Mouse (Mus musculus) heart, embryonic 14.5 days (tissue): Measurements from ENCODE around the gene Exoc3l2. TPM values are rescaled to one million over a fixed set of nuclear protein-coding genes. Genes with fewer than 3 reads are reported as not detected.

Source experiments
- ATAC-seq: fragments of 200-750 bp; cut with Nextera tagmentation; 2 replicates; pipeline ENCODE4 v1.8.0; 2017; ENCODE audit warnings: low read depth, moderate TSS enrichment; ENCODE audit not compliant: insufficient number of reproducible peaks, insufficient read depth, low FRiP score
- H3K27ac ChIP-seq, 2 experiments: fragments of 200-500 bp in 1 of 2; fragments of 300-500 bp in 1 of 2; sonication (generic) in 1 of 2; replicated peaks in 1 of 2; 2 replicates each; pipeline ENCODE4 v1.5.1; 2012 to 2014; ENCODE audit warnings: low read depth in 2 of 2, low read length in 2 of 2, control low read depth in 1 of 2, mild to moderate bottlenecking in 1 of 2, mixed read lengths in 1 of 2; ENCODE audit not compliant: control insufficient read depth in 1 of 2, insufficient read depth in 1 of 2
- H3K27me3 ChIP-seq: fragments of 300-500 bp; sonication (generic); 2 replicates; pipeline ENCODE4 v1.6.1; 2014; ENCODE audit warnings: mild to moderate bottlenecking, low read length, control low read depth; ENCODE audit not compliant: control insufficient read depth, insufficient read depth
- H3K36me3 ChIP-seq: fragments of 300-500 bp; sonication (generic); 2 replicates; pipeline ENCODE4 v1.6.1; 2014; ENCODE audit warnings: mild to moderate bottlenecking, control low read depth, low read length, mixed read lengths; ENCODE audit not compliant: control insufficient read depth, insufficient read depth
- H3K4me1 ChIP-seq, 2 experiments: fragments of 200-500 bp in 1 of 2; fragments of 300-500 bp in 1 of 2; sonication (generic) in 1 of 2; 2 replicates each; pipeline ENCODE4 v1.6.1; 2012 to 2014; ENCODE audit warnings: low read length in 2 of 2, control low read depth in 1 of 2, mixed read lengths in 1 of 2; ENCODE audit not compliant: control insufficient read depth in 2 of 2, insufficient read depth in 2 of 2
- H3K4me2 ChIP-seq: fragments of 300-500 bp; sonication (generic); 2 replicates; pipeline ENCODE4 v1.6.1; 2014; ENCODE audit warnings: mild to moderate bottlenecking, low read length
- H3K4me3 ChIP-seq, 2 experiments: fragments of 200-500 bp in 1 of 2; fragments of 300-500 bp in 1 of 2; sonication (generic) in 1 of 2; 2 replicates each; pipeline ENCODE4 v1.5.1; 2012 to 2014; ENCODE audit warnings: low read length in 2 of 2, mild to moderate bottlenecking in 2 of 2, control low read depth in 1 of 2, low read depth in 1 of 2, moderate library complexity in 1 of 2; ENCODE audit not compliant: control insufficient read depth in 1 of 2, insufficient read depth in 1 of 2
- H3K9ac ChIP-seq: fragments of 300-500 bp; sonication (generic); 2 replicates; pipeline ENCODE4 v1.6.1; 2014; ENCODE audit warnings: mild to moderate bottlenecking, low read length
- H3K9me3 ChIP-seq: fragments of 300-500 bp; sonication (generic); 2 replicates; pipeline ENCODE4 v1.6.1; 2016; ENCODE audit warnings: low read length, control low read depth; ENCODE audit not compliant: control insufficient read depth
- WGBS: fragments of 180-500 bp; shearing (Covaris S2); extraction: QIAGEN DNeasy Blood & Tissue Kit; methylation state at CpG from one replicate; pipeline ENCODE4 v1.1.7; 2014; 5-methylcytosine and 5-hydroxymethylcytosine counted together
- polyA plus RNA-seq: library from polyadenylated mRNA; unstranded; fragments of >200 nt; fragmentation: Nextera tagmentation; extraction: Ambion mirVana; gene quantifications from 2 replicates; pipeline ENCODE4 v1.2.1, GENCODE M21; 2014

The Exoc3l2 gene
- polyA plus RNA-seq, 1 experiment from 2014 or later = 1.8 TPM

DNA sequence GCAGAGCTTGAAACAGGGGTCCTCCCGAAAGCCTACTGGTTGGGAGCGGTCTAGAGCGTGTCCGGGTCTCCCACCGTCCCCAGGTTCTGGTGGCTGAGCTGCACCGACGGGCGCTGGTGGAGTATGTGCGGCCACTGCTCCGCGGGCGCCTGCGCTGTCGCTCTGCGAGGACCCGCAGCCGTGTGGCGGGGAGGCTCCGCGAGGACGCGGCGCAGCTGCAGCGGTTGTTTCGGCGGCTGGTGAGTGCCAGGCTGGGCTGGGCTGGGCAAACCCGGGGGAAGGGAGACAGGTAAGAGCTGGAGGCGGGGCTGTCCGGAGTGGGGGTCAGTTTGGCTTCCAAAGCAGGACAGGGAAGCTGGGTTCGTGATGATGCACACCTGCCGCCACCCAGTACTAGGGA lies 26.4 kb downstream of the Exoc3l2 start:
- Histone ChIP-seq H3K27ac (no peak overlapping the region), H3K4me1 (peaks cover 3 to 7% of the 10 kb centered on the region in 2 experiments; a peak in 2 of 4 replicates), H3K9ac (peak overlapping the region; percentile 45; the same call in 1 of the 2 replicates), H3K9me3 (no peaks in the 10 kb centered on the region), H3K4me3 (peak overlapping the region; percentile 13 to 14; a peak in 2 of 4 replicates), H3K4me2 (peak overlapping the region; percentile 44), H3K27me3 (peaks cover 44% of the 10 kb centered on the region), H3K36me3 (no peaks in the 10 kb centered on the region)
- WGBS = 20% methylated on average over 28 of the region's 31 CpGs
- no peak for ATAC-seq

DNA sequence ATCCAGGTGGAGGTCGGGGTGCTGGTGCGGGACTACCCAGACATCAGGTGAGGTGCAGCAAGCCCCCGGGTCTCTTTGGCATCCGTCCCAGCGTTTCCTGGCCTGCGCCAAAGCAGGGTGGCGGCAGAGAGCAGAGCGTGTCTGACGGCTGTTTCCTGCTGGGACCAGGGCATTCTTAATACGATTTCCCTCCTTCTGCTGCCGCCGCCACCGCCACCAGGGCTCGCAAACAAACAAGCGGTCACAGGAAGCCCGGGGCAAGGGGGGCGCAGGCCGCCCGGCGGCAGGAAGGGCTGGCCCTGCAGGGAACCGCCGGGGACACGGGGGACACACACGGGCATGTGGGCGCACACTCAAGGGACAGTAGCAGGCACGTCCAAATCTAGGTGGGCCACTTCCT lies 28.6 kb downstream of the Exoc3l2 start:
- Histone ChIP-seq H3K27ac (no peak overlapping the region; a peak in 1 of 4 replicates), H3K36me3 (no peaks in the 10 kb centered on the region), H3K9ac (peak overlapping the region; percentile 51; the same call in 1 of the 2 replicates), H3K4me1 (peaks cover 3 to 7% of the 10 kb centered on the region in 2 experiments; a peak in 2 of 4 replicates), H3K27me3 (peaks cover 44% of the 10 kb centered on the region), H3K4me2 (peak overlapping the region; percentile 60), H3K4me3 (peak overlapping the region; percentile 14 to 16; a peak in 2 of 4 replicates), H3K9me3 (no peaks in the 10 kb centered on the region)
- whole genome bisulfite sequencing = 2% methylated on average over 26 of the region's 26 CpGs
- no peak for ATAC-seq

DNA sequence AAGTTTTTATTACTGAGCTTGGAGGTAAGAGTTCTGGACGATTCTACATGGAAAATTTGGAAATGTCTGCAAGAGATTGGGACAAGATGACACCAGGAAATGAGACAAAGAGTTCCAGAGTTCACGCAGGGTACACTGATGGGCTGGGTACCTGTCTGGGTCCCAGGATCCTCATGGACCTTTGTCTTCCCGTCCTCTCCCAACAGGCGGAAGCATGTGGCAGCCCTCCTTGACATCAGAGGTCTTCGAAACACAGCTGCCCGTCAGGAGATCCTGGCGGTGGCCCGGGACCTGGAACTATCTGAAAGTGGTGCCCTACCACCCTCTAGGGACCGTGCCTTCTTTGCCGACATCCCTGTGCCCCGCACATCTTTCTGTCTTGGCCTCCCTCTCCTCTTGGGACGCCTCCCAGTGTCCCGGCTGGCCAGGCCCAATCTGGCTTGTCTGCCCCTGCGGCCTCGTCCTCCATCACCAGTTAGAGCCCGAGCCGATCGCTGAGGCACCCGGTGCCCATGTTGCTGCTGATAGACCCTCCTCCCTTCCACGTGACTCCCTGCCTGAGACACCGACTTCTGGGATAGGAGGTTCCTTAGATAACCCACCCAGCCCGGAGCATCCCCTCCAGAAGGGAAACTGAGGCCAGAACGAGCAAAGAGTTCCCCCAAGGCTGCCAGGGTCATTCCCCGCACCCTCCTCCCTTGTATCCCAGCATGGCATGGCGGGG lies 31.8 kb downstream of the Exoc3l2 start:
- Histone ChIP-seq H3K27ac (no peak overlapping the region), H3K27me3 (peaks cover 17% of the 10 kb centered on the region), H3K36me3 (no peaks in the 10 kb centered on the region), H3K4me1 (peaks cover 3% of the 10 kb centered on the region in 2 experiments; a peak in 1 of 4 replicates), H3K4me2 (no peak overlapping the region), H3K9me3 (no peaks in the 10 kb centered on the region), H3K9ac (no peak overlapping the region), H3K4me3 (no peak overlapping the region)
- 77% methylated on average over 25 of the region's 25 CpGs for WGBS
- ATAC-seq = no peak

DNA sequence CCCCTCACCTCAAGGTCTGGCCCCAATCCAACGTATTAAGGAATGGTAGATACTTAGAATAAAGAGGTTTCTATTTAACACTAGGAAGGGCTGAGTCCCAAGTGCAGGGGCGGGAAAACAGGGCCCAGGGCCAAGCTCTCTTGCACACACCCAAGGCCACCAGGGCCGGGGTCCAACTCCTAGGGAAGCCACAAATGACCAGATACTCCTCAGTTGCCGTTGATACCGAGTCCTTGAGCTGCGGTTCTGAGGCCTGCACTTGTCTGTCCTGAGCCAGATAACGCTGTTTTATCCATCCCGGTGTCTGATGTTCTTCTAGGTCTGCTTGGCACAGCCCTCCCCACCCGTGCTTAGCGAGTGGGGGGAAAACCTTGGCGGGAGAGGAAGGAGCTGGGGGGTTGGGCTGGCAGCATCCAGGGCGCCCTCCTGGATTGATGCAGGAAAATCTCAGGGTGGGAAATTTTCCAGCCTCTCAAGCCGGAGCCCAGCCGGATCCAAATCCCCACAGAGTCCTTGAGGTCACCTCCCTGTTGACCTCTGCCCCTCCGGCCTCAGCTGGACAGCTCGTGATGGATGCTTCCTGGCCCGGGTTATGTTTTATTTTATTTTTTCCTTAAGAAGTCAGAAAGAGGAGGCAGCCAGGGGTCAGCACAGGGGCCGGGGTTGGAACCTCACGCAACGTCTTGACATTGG lies 32.5 kb downstream of the Exoc3l2 start:
- no peak overlapping the region for H3K9ac ChIP-seq
- H3K27ac ChIP-seq = no peak overlapping the region
- no peak overlapping the region for H3K4me2 ChIP-seq
- H3K4me1 ChIP-seq = peaks cover 3% of the 10 kb centered on the region in 2 experiments; a peak in 1 of 4 replicates
- 56% methylated on average over 20 of the region's 20 CpGs for WGBS
- H3K4me3 ChIP-seq = no peak overlapping the region
- no peaks in the 10 kb centered on the region for H3K9me3 ChIP-seq
- no peaks in the 10 kb centered on the region for H3K36me3 ChIP-seq
- no peak for ATAC-seq
- peaks cover 11% of the 10 kb centered on the region for H3K27me3 ChIP-seq

DNA sequence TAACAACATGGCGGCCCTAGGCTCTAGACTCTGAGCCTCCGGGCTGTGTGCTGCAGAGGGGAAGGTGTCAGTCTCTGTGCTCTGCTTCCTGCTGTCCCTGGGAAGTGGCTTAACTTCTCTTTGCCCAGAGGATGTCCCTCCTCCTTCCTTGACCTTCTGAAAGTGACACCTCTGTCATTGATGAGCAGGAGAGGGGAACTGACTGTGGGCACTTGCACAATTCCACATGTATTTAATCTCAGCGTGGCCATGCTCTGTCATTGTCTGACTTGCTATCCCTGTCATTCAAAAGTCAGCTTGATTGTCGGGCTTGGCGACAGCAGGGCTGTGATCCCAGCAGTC lies 33.1 kb downstream of the Exoc3l2 start:
- no peaks in the 10 kb centered on the region for H3K9me3 ChIP-seq
- no peak overlapping the region for H3K27ac ChIP-seq
- no peaks in the 10 kb centered on the region for H3K36me3 ChIP-seq
- H3K4me2 ChIP-seq = no peak overlapping the region
- no peak for ATAC-seq
- peaks cover 7% of the 10 kb centered on the region for H3K27me3 ChIP-seq
- WGBS = 79% methylated on average over 5 of the region's 5 CpGs
- H3K9ac ChIP-seq = no peak overlapping the region
- peaks cover 3% of the 10 kb centered on the region in 2 experiments; a peak in 1 of 4 replicates for H3K4me1 ChIP-seq
- H3K4me3 ChIP-seq = no peak overlapping the region

DNA sequence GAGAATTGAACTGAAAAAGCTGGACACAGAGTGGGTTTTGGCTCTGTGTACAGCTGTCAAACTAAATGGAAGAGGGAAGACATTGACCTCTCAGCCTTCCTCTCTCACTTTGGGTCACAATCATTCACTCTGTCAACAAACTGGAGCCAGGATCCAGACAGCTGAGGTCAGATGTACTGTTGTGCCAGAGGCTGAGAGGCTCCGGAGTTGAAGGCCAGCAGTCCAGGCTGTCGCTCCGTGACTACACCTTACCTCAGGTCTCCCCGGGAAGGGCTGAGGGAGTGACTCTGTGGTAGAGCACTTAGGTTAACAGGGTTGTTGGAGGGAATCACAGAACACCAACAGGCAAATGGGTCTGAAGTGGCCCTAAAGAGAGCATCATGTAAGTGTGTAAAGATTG lies 35.2 kb downstream of the Exoc3l2 start:
- no peak overlapping the region for H3K4me3 ChIP-seq
- WGBS = 72% methylated on average over 4 of the region's 4 CpGs
- no peak for ATAC-seq
- H3K36me3 ChIP-seq = no peaks in the 10 kb centered on the region
- H3K9me3 ChIP-seq = no peaks in the 10 kb centered on the region
- no peaks in the 10 kb centered on the region for H3K27me3 ChIP-seq
- no peak overlapping the region for H3K9ac ChIP-seq
- H3K4me2 ChIP-seq = no peak overlapping the region
- no peak overlapping the region for H3K27ac ChIP-seq
- H3K4me1 ChIP-seq = no peaks in the 10 kb centered on the region

DNA sequence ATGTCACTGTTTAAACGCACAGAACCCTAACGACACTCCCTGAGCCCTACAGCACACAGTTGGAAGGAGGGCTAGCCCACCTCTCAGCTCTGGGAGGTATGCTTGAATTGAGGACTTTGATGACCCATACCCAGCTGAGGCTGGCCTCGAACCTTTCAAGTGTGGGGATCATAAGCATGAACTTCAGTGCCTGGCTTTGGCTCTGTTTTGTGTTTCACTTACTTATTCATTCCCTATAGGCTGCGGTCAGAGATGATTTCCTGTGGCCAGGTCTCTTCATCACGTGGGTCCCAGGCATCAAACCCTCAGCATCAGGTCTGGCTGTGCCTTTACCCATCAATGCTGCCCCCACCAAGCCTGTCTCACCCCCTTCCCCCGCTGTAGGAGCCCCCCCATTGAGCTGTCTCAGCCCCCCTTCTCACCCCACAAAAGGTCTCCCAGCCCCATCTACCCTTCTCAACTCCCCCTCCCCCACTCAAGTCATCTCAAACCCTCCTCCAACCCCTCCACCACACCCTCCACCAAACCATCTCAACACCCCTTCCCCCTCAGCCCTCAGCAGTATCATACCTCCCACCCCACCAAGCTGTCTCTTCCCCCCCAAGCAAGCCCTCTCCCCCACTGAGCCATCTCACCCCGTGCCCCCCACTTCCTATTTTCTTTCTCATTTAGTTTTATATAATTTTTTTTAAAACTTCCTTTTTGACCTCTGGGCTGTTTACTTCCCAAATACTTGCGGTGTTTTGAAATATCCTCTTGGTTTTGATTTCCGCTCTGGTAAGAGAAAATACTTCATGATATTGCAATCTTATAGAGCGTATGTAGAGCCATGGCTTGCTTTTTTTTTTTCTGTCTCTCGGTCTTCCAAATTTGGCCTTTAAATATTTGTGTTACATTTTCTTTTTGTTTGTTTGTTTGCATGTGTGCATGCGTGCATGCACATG lies 37.6 kb downstream of the Exoc3l2 start:
- Histone ChIP-seq H3K36me3 (no peaks in the 10 kb centered on the region), H3K4me2 (no peak overlapping the region), H3K27ac (no peak overlapping the region), H3K9ac (no peak overlapping the region), H3K27me3 (no peaks in the 10 kb centered on the region), H3K9me3 (no peaks in the 10 kb centered on the region), H3K4me3 (no peak overlapping the region), H3K4me1 (no peaks in the 10 kb centered on the region)
- no peak for ATAC-seq
- 65% methylated on average over 12 of the region's 12 CpGs for WGBS
